Mouse (Mus musculus): ENCODE measurements around the gene Lin52.

- no peak for TF ChIP-seq CTCF (IDR thresholded peaks at IDR 0.05; ENCODE audit: borderline replicate concordance, insufficient read depth, low read depth, low read length)
- no peak for TF ChIP-seq POLR2A (IDR thresholded peaks at IDR 0.05; ENCODE audit: borderline replicate concordance, insufficient read depth, low read length)
These were observed 79.2 kb downstream of the Lin52 start for GRCm38 (mm10) chr12:84530426-84530825.

All from cerebellum, adult 2 months (tissue).